Mouse (Mus musculus) cerebellum, adult 9-11 months (tissue): ENCODE measurements at regions not wholly inside any gene's neighbourhood (a gene's known extent, or its start where the extent isn't known, plus 50 kb on each side); places are given as distances from the start of the nearest gene placed in this dataset.

Experiments
- DNase-seq: peaks from one replicate; pipeline ENCODE4 v3.0.0; 2022

GRCm38 (mm10) chr10:21488374-21488930 is 104.5 kb upstream of the 1700020N01Rik start:
- no peak for DNase-seq

DNA sequence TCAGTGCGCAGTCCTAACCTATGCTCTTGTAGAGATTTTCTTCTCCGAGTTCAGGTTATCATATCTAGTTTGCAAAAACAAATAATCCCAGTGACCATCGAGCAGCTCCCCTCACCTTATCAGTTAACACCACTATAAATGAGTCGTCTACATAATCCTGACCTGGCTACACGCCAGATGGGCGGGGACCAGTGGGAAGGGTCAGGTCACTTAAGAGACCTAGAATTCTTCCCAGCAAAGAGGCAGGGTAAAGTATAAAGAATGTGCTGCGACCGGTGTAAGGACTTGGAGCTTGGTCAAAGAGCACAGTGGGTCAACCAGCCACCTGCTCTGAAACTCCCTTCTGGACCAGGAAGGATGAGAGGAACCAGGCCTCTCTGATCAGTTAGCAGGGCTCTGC is 102.0 kb upstream of the 1700020N01Rik start:
- DNase-seq = no peak

GRCm38 (mm10) chr10:21492254-21492894 is 100.6 kb upstream of the 1700020N01Rik start:
- no peak for DNase-seq

DNA sequence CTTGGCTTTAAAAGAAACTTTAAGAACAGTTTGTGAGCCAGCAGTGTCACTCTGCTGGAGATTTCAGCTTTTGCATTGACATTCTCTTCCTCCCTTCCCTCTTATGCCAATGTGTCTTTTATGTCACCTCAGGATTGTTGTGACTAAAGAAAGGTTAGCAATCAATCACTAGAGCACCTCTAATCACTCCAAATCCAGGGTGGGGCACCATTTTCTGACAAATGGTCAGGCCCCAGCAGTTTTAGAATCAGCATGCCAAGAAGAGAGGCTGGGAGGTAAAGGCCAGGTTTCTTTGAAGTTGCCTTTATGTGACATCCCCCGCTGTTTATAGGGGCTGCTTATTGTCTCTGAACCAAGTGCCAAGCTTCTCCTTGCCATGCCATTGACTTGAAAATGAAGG is 98.4 kb upstream of the 1700020N01Rik start:
- no peak for DNase-seq

DNA sequence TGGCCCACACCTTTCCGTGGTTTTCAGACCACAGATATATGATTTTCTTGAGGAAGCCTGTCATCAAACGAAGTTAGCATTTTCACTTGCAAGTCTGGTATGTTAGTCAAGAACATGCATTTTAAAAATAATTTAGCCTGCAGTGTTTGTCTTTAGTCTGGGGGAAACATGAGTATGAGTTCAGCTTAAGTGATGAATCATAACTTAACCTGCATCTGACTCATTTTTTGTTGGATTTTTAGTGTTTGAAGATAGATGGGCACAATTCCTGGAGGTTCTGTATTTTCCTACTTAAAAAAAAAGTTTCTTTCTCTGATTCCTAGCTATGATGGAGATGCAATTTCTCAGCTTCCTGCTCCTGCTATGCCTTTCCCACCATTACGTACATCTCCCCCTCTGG is 95.8 kb upstream of the 1700020N01Rik start:
- no peak for DNase-seq

DNA sequence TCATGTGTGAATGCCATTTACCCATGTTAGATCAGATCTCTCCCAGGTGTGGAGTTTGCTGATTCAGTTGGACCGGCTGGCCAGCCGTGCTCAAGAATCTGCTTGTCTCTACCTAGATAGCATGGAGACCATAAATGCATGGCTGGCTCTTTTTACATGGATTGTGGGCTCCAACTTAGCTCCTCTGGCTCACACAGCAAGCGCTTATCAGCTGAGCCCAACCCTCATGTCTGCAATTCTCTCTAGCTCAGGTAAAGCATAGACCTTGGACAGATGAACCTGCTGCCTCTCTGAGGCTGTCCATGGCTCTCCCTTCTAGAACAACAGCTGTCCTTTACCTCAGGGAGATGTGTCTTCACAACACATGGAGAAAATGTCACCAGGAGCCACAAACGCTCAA is 94.8 kb upstream of the 1700020N01Rik start:
- DNase-seq = no peak

- no peak for DNase-seq
Measured at GRCm38 (mm10) chr10:21501658-21502057, 91.3 kb upstream of the 1700020N01Rik start.

DNA sequence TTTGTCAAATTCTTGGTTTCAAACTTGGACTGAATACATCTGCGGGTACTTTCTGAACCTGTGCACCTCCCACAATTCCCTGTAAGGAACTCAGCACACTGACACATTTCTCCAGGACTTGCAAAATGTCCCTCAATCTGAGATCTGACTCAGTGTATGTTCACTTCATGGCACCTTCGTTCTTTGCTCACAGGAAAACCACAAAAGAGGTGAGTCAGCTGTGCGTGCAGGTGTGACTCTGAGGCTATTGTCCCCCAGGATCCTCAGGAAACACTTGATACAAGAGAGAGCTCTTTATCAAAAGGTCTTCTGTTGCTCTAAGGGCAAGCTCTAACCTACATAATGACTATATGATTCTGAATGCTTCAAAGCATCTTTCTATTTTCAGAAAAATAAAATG is 88.5 kb upstream of the 1700020N01Rik start:
- no peak for DNase-seq

DNA sequence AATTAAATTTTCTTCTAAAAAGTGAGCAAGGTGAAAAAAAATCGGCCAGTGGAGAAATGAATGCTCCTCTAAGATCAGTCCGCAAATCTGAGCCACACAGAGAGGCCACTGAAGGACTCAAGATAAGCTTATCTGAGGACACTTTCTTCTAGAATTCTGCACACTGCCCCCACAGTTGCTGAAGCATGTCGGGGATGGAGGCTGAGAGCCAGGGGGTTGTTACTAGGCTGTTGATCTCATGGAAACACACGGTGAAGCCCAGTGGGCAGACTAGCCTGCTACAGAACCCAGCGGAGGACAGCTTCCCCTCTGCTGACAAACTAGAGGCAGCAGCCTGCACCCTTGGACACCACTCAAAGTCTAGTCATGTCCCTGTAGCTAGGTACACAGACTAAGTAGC is 81.6 kb upstream of the 1700020N01Rik start:
- DNase-seq = no peak

- DNase-seq = no peak
Measured at GRCm38 (mm10) chr10:21512486-21512885, 80.5 kb upstream of the 1700020N01Rik start.

GRCm38 (mm10) chr10:21517721-21518120 is 75.2 kb upstream of the 1700020N01Rik start:
- no peak for DNase-seq

DNA sequence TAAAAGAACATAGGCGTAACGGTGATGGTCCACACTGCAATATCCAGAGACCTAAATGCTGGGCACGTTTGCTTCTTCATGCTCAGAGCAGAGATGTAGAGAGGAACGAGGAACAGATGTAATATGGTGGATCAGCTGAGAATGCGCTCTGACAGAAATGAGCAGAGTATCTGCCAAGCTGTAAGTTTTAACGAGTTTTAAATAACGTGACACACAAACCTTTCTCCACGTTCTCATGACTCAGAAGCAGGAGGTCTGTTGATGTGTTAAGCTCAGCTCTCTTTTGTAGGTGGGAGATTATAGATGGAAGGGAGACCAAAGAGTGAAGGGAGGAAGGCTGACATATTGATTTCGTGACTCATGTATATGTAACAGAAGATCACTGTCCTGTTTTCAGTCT is 72.1 kb upstream of the 1700020N01Rik start:
- no peak for DNase-seq

DNA sequence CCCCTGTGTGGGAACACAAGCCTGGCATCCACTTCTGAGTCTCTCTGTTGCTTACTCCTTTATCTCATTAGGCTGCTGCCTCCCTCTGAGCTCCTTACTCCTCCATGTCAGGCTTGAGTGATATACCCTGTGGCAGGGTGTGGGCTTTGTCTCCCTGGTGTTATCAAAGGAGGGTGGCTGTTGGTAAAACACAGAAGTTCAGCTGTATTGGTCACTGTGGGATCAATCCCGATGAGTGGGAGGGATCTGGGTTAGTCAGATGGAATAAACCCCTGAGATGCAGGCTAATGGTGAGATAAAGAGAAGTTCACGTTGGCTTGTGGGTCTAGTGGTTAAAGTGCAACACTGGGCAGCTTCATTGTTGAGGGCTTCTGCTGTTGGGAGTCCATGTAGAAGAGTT is 67.4 kb upstream of the 1700020N01Rik start:
- DNase-seq = no peak

DNA sequence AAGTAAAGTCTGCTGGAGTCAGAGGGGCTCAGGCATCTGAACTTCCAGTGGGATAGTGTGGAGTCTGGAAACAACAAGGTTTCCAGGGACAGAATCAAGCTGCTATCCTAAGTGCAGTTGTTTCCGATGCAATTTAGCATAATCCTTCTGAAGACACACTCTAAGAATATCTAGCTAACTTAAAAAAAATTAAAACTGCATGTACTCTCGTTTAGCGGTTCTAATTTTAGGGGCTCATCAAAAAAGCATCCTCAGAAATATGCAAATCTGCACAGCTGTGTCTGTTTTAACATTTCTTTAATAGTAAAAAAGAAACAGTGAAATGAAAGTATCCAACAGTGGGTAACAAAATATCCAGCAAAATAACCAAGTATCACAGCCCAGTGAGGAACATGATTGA is 64.5 kb upstream of the 1700020N01Rik start:
- no peak for DNase-seq

DNA sequence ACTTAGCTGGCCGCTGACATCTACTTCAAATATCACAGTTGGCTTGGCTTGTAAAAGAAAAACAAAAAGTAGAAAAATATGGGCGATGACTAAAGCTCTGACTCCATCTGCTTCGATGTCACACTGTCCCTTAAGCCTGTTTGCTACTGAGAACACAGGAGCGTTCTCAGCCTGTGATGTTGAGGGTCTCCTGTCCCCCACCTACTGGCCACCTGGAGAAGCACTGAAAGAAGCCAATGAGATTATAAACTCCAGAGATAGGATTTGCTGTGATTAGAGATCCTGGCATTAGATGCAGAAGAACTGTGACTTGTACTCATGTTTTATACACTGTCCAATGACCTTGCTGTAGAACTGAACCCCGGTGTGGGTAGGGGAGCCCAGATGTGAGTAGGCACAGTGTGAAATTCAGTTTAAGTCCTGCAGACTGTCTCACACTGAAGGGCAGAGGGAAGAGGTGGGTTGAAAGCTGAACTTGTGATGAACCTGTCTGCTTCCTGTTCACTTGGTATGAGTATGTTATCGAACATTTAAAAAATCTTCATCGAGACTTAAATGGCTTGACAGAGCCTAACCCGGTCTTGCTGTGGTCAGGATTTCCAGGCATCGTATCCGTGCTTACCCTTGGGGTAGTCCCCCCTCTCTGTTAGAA is 63.7 kb upstream of the 1700020N01Rik start:
- DNase-seq = no peak

DNA sequence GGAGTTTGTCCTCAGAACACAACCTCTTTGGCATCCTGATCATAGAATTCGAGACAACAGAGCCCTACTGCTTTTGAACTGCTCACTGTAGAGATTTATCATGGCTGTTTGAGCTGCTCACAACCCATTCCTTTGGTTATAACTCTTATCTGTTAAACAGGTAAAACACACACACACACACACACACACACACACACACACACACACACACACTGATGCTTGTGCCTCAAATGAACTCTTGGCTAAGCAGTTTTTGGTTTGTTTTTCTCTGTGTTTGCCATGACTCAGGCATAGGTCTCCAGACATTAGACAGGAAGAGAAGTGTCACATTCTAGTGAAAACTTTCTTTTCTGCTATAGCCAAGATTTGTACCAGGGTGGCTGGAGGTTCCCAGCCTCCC is 60.8 kb upstream of the 1700020N01Rik start:
- no peak for DNase-seq

DNA sequence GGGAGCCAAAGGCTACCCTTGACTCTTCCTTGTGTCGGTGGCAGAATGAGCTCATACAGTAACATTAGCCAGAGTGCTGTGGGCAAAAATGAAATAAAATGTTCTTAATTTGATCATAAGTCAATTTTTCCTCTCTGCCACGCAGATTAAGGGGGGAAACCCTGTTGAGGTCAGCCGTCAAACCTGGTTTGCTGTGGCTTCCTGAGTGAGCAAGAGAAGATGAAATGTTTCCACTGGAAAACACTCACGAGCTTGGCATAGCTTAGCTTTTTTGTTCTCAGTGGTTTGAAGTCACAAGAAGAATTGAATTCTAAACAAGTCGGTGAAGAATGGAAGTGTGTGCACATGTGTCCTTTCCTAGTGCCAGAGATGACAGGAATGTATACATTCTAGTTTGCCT is 57.3 kb upstream of the 1700020N01Rik start:
- no peak for DNase-seq

DNA sequence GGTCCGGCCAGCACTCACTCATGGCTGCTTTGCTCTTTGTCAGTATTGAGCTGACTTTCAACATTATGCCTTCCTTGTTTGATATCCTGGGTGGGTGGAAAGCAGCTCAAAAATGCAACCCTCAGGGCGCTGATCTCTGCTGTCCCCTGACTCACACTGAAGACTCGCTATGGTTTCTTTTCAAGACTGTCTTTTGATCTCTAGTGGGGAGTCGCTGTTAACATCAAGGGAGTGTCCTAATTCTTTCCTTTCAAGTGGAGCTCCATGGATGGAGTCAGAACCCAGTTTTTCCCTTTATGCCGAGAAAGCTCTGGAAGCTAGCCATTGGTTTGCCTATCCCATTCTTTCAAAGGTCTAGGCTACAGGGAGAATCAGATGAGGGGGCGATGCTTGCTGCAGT is 54.5 kb upstream of the 1700020N01Rik start:
- DNase-seq = no peak
